Mouse (Mus musculus) forebrain, embryonic 16.5 days (tissue): ENCODE results near the gene Sec14l2. TPM values are rescaled to one million over a fixed set of nuclear protein-coding genes. Genes with fewer than 3 reads are reported as not detected.

Experiments used
- ATAC-seq: fragments of 200-750 bp; cut with Nextera tagmentation; 2 replicates; pipeline ENCODE4 v1.8.0; 2017; ENCODE audit warnings: mild to moderate bottlenecking, moderate library complexity
- H3K27ac ChIP-seq: fragments of 300-500 bp; sonication (generic); 2 replicates; pipeline ENCODE4 v1.5.1; 2014; ENCODE audit warnings: low read length, control low read depth
- H3K27me3 ChIP-seq: fragments of 300-500 bp; sonication (generic); replicated peaks from 2 replicates; pipeline ENCODE4 v1.6.1; 2014; ENCODE audit warnings: low read length; ENCODE audit not compliant: control insufficient read depth, insufficient read depth
- H3K36me3 ChIP-seq: fragments of 300-500 bp; sonication (generic); 2 replicates; pipeline ENCODE4 v1.6.1; 2014; ENCODE audit not compliant: control insufficient read depth, insufficient read depth
- H3K4me1 ChIP-seq: fragments of 300-500 bp; sonication (generic); replicated peaks from 2 replicates; pipeline ENCODE4 v1.6.1; 2014; ENCODE audit warnings: low read length; ENCODE audit not compliant: control insufficient read depth, insufficient read depth
- H3K4me2 ChIP-seq: fragments of 300-500 bp; sonication (generic); 2 replicates; pipeline ENCODE4 v1.6.1; 2014; ENCODE audit warnings: mild to moderate bottlenecking, low read length, control low read depth
- H3K4me3 ChIP-seq: fragments of 300-500 bp; sonication (generic); replicated peaks from 2 replicates; pipeline ENCODE4 v1.5.1; 2014; ENCODE audit warnings: mild to moderate bottlenecking, low read length, control low read depth
- H3K9ac ChIP-seq: fragments of 300-500 bp; sonication (generic); replicated peaks from 2 replicates; pipeline ENCODE4 v1.6.1; 2014; ENCODE audit warnings: low read depth, low read length, control low read depth
- H3K9me3 ChIP-seq: fragments of 300-500 bp; sonication (generic); 2 replicates; pipeline ENCODE4 v1.6.1; 2016; ENCODE audit warnings: low read length; ENCODE audit not compliant: control insufficient read depth
- WGBS: fragments of 180-500 bp; shearing (Covaris S2); extraction: QIAGEN DNeasy Blood & Tissue Kit; methylation state at CpG from one replicate; pipeline ENCODE4 v1.1.7; 2014; 5-methylcytosine and 5-hydroxymethylcytosine counted together
- polyA plus RNA-seq: library from polyadenylated mRNA; unstranded; fragments of >200 nt; fragmentation: Nextera tagmentation; extraction: Ambion mirVana; gene quantifications from 2 replicates; pipeline ENCODE4 v1.2.1, GENCODE M21; 2015

The Sec14l2 gene
- polyA plus RNA-seq, 1 experiment from 2014 or later: 1.7 TPM

- H3K4me1 ChIP-seq: no peaks in the 10 kb centered on the region
- no peak overlapping the region for H3K9ac ChIP-seq
- no peaks in the 10 kb centered on the region for H3K36me3 ChIP-seq
- H3K9me3 ChIP-seq: no peaks in the 10 kb centered on the region
- no peak overlapping the region for H3K27ac ChIP-seq
- H3K27me3 ChIP-seq: no peaks in the 10 kb centered on the region
- no peak for ATAC-seq
- WGBS: 85% methylated on average over 6 of the region's 6 CpGs
- no peak overlapping the region for H3K4me2 ChIP-seq
- H3K4me3 ChIP-seq: no peak overlapping the region
Measured at GRCm38 (mm10) chr11:4149886-4150285, 26.7 kb upstream of the Sec14l2 start.

DNA sequence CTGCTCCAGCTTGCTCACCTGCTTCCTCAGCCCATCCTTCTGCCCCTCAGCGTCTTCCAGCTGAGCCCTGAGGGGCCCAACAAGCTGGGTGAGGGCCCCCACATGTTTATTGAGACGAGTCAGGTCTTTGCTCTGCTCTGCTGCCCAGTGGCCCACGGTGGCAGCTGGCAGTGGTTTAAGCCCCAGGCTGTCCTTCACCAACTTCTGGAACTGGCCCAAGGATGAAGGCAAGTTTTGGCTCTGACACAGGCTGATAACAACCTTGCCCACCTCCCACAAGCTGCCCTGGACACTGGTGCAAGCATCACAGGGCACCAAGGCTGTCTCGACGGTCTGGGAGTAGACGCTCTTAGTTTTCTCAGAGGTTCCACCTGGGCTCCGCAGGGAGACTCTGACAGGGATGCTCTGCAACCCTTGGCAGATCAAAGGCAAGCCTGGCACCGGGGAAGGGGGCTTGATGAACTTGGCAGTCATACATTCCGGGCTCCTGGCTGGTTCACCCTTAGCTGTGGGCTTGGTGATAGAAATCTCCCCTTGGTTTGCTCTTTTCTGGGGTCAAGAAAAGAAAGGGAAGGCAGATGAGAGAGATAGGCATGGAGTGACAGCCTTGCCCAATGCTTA lies 25.4 kb upstream of the Sec14l2 start:
- H3K9me3 ChIP-seq: no peaks in the 10 kb centered on the region
- no peaks in the 10 kb centered on the region for H3K4me1 ChIP-seq
- H3K4me2 ChIP-seq: no peak overlapping the region
- ATAC-seq: no peak
- WGBS: 81% methylated on average over 9 of the region's 9 CpGs
- no peak overlapping the region for H3K27ac ChIP-seq
- H3K27me3 ChIP-seq: no peaks in the 10 kb centered on the region
- no peak overlapping the region for H3K9ac ChIP-seq
- H3K4me3 ChIP-seq: no peak overlapping the region
- H3K36me3 ChIP-seq: no peaks in the 10 kb centered on the region

DNA sequence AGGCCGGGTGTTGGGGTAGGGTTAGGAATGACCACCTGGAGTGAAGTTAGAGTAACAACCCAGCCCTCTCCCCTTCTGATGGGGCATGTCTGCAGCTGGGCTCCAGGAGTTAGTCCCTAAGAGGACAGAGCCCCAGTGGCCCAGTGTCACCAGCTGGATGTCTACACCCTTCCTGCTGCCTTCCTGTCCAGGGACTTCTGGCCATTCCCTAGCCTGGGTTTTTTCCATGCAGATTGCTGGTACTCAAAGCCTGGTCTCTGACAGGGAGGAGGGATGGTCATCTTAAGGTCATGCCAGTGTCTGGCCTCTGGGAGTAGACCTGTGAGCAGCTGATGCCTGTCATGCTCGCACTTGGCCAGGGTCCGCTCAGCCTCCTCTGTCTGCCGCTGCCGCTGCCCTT lies 24.9 kb upstream of the Sec14l2 start:
- Histone ChIP-seq H3K4me2 (no peak overlapping the region), H3K9ac (no peak overlapping the region), H3K9me3 (no peaks in the 10 kb centered on the region), H3K27ac (no peak overlapping the region), H3K27me3 (no peaks in the 10 kb centered on the region), H3K4me3 (no peak overlapping the region), H3K36me3 (no peaks in the 10 kb centered on the region; the same call in 1 of the 2 replicates), H3K4me1 (no peaks in the 10 kb centered on the region)
- no peak for ATAC-seq
- WGBS: 91% methylated on average over 5 of the region's 5 CpGs

- H3K4me3 ChIP-seq: no peak overlapping the region
- no peaks in the 10 kb centered on the region for H3K4me1 ChIP-seq
- no peak overlapping the region for H3K9ac ChIP-seq
- no peaks in the 10 kb centered on the region for H3K27me3 ChIP-seq
- ATAC-seq: no peak
- peaks cover 3% of the 10 kb centered on the region for H3K36me3 ChIP-seq
- H3K9me3 ChIP-seq: no peaks in the 10 kb centered on the region
- H3K27ac ChIP-seq: no peak overlapping the region
- 82% methylated on average over 10 of the region's 10 CpGs for WGBS
- H3K4me2 ChIP-seq: no peak overlapping the region
Measured at GRCm38 (mm10) chr11:4147098-4147497, 23.9 kb upstream of the Sec14l2 start.

DNA sequence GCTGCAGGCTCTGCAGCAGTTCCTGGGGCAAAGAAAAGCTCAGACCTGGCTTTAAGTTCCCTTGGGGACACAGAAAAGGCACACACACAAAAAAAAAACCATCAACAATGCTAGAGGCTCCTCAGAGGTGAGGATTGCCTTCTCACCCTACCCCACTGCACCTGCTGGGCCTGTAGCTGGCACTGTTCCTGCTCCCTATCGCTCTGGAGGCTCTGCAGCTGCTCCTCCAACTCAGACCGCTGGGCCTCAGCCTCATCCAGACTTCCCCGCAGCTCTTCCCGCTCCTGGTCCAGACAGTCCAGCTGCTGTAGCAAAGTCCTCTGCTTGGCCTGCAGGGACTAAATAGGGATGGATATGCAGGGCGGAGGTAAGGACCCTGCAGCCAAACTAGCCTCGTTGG lies 23.2 kb upstream of the Sec14l2 start:
- ATAC-seq: no peak
- no peak overlapping the region for H3K4me3 ChIP-seq
- H3K36me3 ChIP-seq: peaks cover 5% of the 10 kb centered on the region
- no peak overlapping the region for H3K4me2 ChIP-seq
- 69% methylated on average over 6 of the region's 6 CpGs for WGBS
- H3K27ac ChIP-seq: no peak overlapping the region
- no peaks in the 10 kb centered on the region for H3K4me1 ChIP-seq
- H3K27me3 ChIP-seq: no peaks in the 10 kb centered on the region
- H3K9me3 ChIP-seq: no peaks in the 10 kb centered on the region
- H3K9ac ChIP-seq: no peak overlapping the region

DNA sequence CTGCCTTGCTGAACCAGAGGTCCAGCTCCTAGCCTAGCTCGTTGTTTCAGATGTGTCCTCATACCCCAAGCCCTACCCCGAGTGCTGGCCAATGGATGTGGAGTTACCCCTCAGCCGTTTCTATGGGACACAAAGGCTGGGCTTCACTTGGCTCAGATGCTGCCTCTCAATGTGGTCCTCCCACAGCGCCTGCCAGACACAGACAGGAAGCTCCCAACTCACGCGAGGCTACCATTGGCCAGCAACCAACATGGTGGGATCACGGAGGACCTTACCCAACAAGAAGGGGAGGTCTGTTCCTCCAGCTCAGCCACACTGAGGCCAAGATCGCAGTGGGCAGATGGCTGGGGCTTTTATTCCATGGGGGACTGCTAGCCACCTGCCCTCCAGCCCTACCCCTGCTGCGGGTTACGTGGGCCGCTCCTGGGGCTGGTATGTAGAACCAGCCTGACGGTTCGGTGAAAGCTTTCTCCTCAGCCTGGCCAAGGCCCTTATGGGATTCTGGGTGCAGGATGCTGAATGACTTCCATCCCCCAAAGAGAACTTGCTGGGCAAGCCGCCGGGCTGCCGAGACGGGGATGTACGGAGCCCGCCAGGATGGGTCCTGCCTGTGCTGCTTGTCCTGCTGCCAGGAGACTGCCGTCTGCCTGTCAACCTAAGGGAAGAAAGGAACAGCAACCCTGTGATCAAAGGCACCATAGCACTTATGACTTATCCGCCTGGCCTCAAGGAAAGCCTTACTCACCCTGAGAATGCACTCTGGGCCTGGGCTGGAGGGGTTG lies 20.3 kb upstream of the Sec14l2 start:
- no peaks in the 10 kb centered on the region for H3K4me1 ChIP-seq
- H3K4me2 ChIP-seq: no peak overlapping the region
- H3K27me3 ChIP-seq: no peaks in the 10 kb centered on the region
- WGBS: 87% methylated on average over 21 of the region's 21 CpGs
- peak; percentile 38; the same call in 1 of the 2 replicates for ATAC-seq
- H3K9ac ChIP-seq: no peak overlapping the region
- peaks cover 10% of the 10 kb centered on the region for H3K36me3 ChIP-seq
- no peaks in the 10 kb centered on the region for H3K9me3 ChIP-seq
- H3K27ac ChIP-seq: no peak overlapping the region
- H3K4me3 ChIP-seq: no peak overlapping the region

GRCm38 (mm10) chr11:4142352-4142751 lies 19.1 kb upstream of the Sec14l2 start:
- Histone ChIP-seq H3K9me3 (no peaks in the 10 kb centered on the region), H3K9ac (no peak overlapping the region), H3K4me3 (no peak overlapping the region), H3K27me3 (no peaks in the 10 kb centered on the region), H3K36me3 (peaks cover 10% of the 10 kb centered on the region), H3K4me1 (peaks cover under 1% of the 10 kb centered on the region; the same call in 1 of the 2 replicates), H3K4me2 (no peak overlapping the region), H3K27ac (no peak overlapping the region)
- ATAC-seq: no peak
- 91% methylated on average over 4 of the region's 4 CpGs for WGBS

- no peak overlapping the region for H3K4me2 ChIP-seq
- no peak overlapping the region for H3K9ac ChIP-seq
- peaks cover 10% of the 10 kb centered on the region for H3K36me3 ChIP-seq
- no peak for ATAC-seq
- no peak overlapping the region for H3K27ac ChIP-seq
- H3K4me1 ChIP-seq: peaks cover 9% of the 10 kb centered on the region
- no peak overlapping the region for H3K4me3 ChIP-seq
- no peaks in the 10 kb centered on the region for H3K9me3 ChIP-seq
- no peaks in the 10 kb centered on the region for H3K27me3 ChIP-seq
Measured at GRCm38 (mm10) chr11:4141505-4141904, 18.3 kb upstream of the Sec14l2 start.

GRCm38 (mm10) chr11:4138964-4139363 lies 15.7 kb upstream of the Sec14l2 start:
- Histone ChIP-seq H3K9me3 (no peaks in the 10 kb centered on the region), H3K27me3 (no peaks in the 10 kb centered on the region), H3K27ac (no peak overlapping the region), H3K36me3 (peaks cover 10% of the 10 kb centered on the region), H3K4me2 (no peak overlapping the region), H3K4me3 (no peak overlapping the region), H3K4me1 (peaks cover 22% of the 10 kb centered on the region), H3K9ac (no peak overlapping the region)
- ATAC-seq: no peak
- WGBS: 80% methylated on average over 2 of the region's 2 CpGs
